Mouse (Mus musculus): Measurements from ENCODE around the gene Cpne4.

Gene Cpne4

GRCm38 (mm10) chr9:105048351-105048750 is 501.3 kb downstream of the Cpne4 start:
- DNase-seq (ENCODE audit: low spot score in 2 of 2) = no peak

DNA sequence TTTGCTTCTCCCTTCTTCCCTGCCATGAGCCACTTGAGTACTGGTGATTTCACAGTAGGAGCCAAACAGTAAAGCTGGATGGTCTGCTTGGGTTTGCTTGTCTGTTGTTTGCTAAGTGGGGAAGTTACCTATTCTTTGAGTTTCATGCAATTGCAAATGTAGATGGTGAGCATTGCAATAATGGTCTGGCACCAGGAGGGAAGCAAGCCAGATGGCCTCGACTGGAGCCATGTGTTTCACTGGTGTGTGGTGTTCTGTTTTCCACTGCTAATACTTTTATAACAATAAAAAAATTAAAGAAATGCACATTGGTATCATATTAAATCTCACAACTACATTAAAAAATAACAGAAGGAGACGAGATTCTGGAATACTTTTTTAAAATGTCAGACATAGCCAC is 502.6 kb downstream of the Cpne4 start:
- DNase-seq (ENCODE audit: low spot score in 2 of 2) = no peak

GRCm38 (mm10) chr9:105050257-105050656 is 503.2 kb downstream of the Cpne4 start:
- DNase-seq (ENCODE audit: low spot score in 2 of 2) = no peak

DNA sequence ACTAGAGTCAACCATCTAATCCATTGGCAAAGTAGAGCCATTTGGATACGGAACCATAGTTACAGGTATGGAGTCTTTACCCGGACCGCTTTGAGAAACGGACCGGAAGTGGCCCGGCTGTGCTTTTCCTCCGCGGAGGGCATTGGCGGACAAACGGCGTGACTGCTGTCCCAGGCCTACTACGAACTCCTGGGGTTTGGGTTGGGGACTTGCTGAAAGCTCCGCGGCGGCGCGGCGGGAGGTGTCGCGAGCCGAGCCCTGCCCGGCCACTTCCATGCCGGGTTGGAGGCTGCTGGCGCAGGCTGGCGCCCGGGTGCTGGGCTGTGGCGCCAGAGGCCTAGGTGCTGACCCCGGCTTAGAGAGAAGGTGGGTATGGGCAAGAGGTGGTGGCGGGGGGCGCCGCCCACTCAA is 506.1 kb downstream of the Cpne4 start, which contains the start of gene Mrpl3:
TSS of gene Mrpl3 (plus strand) at position 93 of the 411 bp plus-strand sequence.
- peak; percentile 60 to 80 for DNase-seq (ENCODE audit: low spot score in 2 of 2)

- no peak for DNase-seq (ENCODE audit: low spot score in 2 of 2)
Measured at GRCm38 (mm10) chr9:105053812-105054211, 506.7 kb downstream of the Cpne4 start.

DNA sequence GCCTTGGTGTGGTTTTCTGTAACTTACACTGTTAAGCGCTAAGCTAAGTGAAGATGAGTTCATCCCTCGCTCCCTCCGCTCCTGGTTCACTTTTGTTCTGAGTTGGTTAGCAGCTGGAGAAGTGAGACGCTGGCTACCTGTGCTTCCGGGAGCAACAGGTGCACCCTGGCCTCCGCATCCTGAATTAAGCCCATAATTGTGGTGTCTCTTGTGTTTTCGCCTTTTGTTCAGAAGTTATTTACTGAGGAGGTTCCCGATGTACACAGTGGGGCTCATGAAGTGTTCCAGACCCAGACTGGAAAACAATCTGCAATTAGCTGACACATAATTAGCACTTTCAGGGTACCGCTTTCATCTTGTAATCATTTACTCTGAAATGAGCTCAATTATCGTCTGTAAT is 522.0 kb downstream of the Cpne4 start:
- DNase-seq (ENCODE audit: low spot score in 2 of 2) = no peak

DNA sequence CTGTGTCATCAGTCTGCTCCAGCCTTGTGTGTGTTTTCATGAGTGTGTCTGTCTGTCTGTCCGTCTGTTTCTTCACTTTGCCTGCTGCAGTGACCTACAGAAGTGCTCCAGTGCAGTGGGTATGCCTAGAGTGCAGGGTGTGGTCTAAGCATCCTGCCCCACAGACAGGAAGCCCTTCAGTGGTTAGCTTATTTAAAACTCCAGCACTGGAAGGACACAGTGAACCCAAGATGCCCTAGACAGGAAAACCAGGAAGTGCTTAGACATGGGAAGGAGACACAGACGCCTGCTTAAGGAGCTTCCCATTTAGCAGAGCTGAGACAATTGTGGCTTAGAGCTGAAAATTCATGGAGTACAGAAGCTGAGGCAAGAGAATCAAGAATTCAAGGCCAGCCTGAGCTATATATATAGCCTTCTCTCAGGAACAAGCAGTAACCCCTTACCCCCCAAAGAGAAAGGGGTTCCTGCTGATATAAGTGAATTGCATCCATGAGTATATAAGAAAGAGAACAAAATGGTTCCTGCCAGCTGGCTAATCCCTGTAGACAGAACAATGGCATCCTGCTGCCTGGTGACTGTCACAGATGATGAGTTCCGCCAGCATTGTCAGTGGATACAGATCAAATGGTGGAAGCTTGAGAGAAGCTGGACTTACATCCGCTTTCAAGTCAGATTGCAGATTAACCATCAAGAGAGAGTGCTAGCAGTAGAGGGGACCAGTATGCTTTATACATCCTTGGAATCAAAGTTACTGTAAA is 526.1 kb downstream of the Cpne4 start:
- no peak for DNase-seq (ENCODE audit: low spot score in 2 of 2)

- DNase-seq (ENCODE audit: low spot score in 2 of 2) = no peak
Measured at GRCm38 (mm10) chr9:105074851-105075250, 527.8 kb downstream of the Cpne4 start.

DNA sequence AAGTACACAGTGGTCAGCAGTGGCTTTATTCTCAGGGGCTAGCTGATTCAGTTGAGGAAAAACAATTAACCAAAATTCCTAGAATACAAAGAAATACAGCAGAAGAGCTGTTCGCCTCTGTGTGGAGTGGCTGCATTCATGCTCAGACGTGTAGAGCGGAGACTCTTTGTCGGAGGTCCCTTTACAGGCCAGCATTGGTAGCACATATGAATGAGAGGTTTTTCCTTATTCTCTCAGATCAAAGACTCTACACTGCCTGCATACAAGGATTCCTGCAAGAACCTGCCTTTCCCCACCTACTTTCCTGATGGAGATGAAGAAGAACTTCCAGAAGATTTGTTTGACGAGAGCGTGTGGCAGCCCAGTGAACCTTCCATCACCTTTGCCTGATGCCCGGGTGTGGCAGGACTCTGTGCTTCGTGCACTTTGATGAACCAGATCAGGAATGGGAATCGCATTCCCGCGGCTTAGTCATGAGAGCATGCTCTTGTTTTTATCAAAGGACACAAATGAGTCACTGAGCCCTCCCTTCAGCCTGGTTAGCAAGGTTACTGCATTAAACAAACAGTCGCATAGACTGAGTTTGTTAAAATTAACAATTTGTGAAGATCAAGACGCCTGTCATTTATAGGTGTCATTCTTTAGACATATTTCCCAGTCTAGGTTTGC is 529.8 kb downstream of the Cpne4 start:
- DNase-seq (ENCODE audit: low spot score in 2 of 2) = no peak

GRCm38 (mm10) chr9:105078460-105078859 is 531.4 kb downstream of the Cpne4 start:
- DNase-seq (ENCODE audit: low spot score in 2 of 2) = no peak

DNA sequence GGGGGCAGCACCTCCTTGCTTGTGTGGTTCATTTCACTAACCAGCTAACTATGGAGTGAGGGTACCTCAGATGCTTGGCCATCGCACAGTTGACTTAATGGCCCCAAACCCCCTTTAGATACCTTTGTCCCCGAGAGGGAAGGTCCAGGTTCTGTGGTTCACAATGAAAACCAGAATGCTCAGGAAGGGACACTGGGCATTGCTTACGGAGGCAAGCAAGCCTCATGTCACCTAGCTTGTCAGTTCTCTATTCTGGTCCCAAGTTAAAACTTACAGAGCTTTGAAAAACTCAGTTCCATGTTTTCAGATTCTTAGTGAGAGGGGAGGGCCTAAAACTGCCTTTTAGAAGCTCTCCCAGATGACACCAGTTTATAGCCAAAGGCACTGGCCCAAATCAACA is 533.2 kb downstream of the Cpne4 start:
- DNase-seq (ENCODE audit: low spot score in 2 of 2) = no peak

Data from heart, adult 9 months (tissue).